Mouse (Mus musculus): ENCODE data around the gene Atg16l1. TPM values are rescaled to one million over a fixed set of nuclear protein-coding genes. Genes with fewer than 3 reads are reported as not detected.

Gene Atg16l1
- total RNA-seq (2014; fragmentation: Nextera tagmentation) = 43.1 and 47.6 TPM in 2 replicates
- total RNA-seq (2017) = 58.1 and 59.8 TPM in 2 replicates

DNA sequence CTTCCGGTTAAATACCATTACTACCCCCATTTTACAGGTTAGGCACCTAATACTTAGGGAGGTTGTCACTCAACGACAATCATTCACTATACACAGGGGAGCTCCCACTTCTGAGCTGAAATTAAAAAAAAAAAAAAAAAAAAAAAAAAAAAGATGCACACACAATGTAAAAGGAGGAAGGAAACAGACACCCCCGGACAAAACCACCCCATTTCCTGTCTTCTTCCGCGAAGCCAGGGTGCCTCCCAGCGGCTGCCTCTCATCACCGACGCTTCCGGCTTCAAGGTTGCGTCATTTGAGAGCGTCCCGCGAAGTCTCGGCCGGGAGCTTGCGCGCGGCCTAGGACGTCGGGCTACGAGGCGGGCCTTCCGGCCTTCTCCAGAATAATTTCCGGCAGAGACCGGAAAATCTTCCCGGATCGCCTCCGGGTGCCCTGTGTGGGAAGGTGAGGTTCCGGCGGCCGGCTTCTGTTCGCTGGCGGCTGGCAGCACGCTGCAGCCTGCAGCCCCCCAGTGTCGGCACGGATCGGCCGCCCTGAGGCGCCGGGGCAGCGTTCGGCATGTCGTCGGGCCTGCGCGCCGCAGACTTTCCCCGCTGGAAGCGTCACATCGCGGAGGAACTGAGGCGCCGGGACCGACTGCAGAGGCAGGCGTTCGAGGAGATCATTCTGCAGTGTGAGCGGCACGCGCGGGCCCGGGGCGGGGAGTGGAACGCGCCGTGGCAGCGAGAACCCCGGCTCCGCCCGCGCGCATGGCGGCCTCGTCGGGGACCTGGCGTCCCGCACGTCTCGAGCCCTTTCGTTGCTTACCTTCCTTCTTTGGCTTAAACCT lies at the start of gene Atg16l1:
TSS of gene Atg16l1 (plus strand) at position 230 of the 830 bp plus-strand sequence.
- peak; percentile 100 for ATAC-seq (replicated peaks; ENCODE audit: low FRiP score, low TSS enrichment, poor library complexity, severe bottlenecking)

DNA sequence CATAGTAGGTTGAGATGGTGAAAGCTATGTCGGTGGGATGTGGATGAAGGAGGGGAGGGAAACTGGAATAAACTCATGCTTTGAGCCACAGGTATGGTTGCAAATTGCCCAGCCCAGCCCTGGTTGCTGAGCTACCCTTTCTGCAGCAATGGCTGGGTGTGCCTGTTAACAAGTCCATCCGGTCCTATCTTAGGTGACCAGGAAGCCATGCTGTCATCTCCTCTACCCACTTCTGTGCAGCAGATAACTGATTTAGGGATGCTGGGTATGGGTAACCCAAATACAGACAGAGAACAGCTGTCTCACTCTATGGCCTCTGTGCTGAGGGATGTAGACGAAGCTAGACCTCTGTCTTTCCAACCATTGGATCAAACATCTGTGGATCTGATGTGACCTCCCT lies 49.3 kb upstream of the Atg16l1 start:
- ATAC-seq (replicated peaks; ENCODE audit: low FRiP score, low TSS enrichment, poor library complexity, severe bottlenecking) = peak; percentile 42

DNA sequence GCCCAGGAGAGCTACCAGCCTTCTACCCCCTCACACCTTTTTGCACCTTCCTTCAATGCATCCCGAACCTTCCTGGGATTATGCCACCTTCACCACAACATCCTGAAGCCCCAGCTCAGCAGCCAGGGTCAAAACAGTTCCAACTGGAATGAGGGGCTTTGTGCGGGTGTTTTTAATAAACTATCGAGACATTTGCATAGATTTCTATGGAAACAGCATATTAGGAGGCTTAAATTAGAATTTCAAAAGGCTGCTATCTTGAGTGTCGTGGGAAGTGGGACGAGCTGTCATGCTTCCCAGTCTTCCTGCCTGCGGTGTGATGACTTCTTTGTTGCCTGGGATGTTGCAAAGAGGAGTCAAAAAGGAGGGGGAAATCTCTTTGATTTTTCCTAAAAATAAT lies 46.6 kb upstream of the Atg16l1 start:
- ATAC-seq (replicated peaks; ENCODE audit: low FRiP score, low TSS enrichment, poor library complexity, severe bottlenecking) = no peak

DNA sequence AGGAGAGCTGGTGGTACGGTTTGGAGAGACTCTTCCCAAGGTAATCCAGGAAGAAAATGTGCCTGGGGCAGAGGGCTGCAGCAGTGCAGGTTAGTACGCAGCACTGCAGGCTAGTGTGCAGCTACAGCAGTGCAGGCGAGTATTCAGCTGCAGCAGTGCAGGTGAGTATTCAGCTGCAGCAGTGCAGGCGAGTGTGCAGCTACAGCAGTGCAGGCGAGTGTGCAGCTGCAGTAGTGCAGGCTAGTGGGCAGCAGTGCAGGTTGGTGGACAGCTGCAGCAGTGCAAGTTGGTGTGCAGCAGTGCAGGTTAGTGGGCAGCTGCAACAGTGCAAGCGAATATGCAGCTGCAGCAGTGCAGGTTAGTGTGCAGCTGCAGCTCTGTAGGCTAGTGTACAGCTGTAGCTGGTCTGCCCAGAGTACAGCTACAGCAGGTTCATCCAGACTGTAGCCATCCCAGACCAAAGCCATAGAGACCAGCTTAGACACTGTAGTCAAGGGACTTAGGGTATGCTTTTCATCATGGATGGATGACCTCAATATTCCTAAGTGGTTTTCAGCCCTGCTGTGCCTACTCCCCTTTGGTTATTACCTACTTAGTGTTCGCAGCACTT lies 45.9 kb upstream of the Atg16l1 start:
- no peak for ATAC-seq (replicated peaks; ENCODE audit: low FRiP score, low TSS enrichment, poor library complexity, severe bottlenecking)

DNA sequence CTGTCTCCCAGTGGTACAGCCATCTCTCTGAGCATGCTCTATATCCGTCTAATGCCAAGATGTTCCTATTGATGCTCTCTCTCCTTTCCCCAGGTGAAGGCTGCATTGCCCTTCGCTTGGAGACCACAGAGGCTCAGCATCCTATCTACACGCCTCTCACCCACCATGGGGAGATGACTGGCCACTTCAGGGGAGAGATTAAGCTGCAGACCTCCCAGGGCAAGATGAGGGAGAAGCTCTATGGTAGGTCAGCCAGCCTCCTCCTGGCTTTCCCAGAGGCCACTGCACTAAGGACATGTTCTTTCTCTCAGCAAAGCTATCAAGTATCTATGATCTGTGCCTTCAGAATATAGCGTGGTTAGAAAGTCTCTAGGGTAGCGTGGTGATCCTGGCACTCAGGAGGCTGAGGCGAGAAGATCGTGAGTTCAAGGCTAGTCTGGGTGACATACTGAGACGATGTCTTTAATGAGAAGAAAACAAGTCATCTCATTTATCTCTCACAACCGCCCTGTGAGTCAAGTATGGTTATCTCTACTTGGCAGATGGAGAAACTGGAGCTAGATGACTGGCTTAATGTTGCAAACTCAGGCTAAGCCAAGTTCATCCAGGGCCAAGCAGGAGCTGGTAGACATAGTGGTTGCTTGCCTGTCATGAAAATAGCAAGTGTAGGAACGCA lies 43.6 kb upstream of the Atg16l1 start:
- peak; percentile 96 for ATAC-seq (replicated peaks; ENCODE audit: low FRiP score, low TSS enrichment, poor library complexity, severe bottlenecking)

DNA sequence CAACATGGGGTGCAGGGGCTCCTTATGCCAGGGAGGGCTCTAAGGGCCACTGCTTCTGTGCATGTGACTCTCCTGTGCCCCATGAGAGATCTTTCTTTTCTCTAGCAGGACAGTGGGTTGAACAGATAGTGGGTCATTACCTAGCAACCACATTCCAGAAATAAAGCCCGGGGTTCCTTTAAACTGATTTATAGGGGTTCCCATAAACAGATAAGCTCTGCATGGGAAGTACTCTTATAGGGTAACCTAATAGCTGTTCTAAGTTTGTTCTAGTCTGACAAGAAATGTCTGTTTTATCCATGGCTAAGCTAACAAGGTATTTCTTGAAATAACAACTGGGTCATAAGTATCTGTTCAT lies 43.1 kb upstream of the Atg16l1 start:
- ATAC-seq (replicated peaks; ENCODE audit: low FRiP score, low TSS enrichment, poor library complexity, severe bottlenecking) = no peak

DNA sequence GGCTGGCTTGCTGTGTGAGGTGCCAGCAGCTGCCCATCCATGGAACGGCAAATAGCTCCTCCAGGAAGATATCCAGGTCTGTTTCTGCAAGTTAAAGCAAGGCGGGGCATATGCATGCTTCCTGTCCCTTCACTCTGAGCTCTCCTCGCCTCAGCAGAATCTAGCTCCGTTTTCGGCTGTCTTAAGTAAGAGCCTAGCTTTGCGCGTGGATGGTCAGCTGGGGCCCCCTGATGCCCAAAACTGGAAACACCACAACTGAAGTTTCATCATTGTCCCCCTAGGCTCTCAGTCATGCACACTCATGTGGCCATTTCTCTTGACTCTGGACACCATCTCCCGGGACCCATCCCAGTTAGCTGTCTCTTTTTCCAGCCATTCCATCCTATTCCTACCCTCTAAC lies 34.3 kb upstream of the Atg16l1 start:
- ATAC-seq (replicated peaks; ENCODE audit: low FRiP score, low TSS enrichment, poor library complexity, severe bottlenecking) = no peak

DNA sequence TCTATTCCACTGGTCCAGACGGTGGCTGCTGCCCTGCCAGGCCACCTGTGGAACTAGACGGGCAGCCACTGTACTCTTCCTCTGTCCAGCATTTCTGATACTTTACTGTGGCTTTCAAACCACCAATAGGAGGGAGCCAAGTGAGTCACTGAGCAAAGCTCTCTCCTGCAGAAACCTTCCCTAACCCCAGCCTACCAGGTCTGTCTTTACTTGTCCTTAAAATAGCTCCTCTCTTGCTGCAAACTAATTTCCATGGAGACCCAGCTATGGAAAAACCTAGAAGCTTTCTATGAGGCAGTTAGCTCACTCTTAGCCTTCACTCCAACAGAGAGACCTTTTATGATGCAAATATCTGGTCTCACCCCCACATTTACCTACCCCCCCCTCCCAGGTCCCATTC lies 33.6 kb upstream of the Atg16l1 start:
- no peak for ATAC-seq (replicated peaks; ENCODE audit: low FRiP score, low TSS enrichment, poor library complexity, severe bottlenecking)

DNA sequence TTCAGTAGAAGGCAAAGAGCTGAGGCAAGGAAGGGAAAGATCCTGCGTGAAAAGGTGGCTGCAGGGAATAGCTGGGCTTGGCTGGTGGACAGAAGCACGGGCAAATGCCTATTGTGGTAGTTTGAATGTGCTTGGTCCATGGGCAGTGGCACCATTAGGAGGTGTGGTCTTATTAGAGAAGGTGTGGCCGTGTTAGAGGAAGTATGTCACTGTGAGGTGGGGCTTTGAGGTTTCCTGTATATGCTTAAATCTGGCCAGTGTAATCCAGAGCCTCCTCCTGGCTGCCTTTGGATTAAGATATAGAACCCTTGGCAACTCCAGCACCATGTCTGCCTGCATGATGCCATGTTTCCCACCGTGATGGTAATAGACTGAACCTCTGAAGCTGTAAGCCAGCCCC lies 32.3 kb upstream of the Atg16l1 start:
- ATAC-seq (replicated peaks; ENCODE audit: low FRiP score, low TSS enrichment, poor library complexity, severe bottlenecking) = peak; percentile 58

DNA sequence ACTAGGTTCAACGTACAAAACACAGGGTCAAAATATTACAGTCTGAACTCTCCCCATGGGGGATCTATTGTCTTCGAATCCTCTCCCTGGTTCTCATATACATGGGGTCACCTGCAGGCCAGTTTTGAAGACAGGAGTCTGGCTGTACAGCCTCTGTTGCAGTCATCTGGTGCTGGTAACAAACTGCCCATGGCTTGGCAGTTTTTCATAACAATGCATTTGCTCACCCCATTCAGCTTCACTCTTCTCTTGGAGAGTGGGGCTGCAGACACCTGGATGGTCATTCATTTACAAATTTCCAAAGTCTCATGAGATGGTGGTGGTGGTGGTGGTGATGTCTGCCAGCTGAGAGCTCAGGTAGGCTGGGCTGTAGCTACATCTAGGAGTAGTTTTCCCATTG lies 26.6 kb upstream of the Atg16l1 start:
- no peak for ATAC-seq (replicated peaks; ENCODE audit: low FRiP score, low TSS enrichment, poor library complexity, severe bottlenecking)

DNA sequence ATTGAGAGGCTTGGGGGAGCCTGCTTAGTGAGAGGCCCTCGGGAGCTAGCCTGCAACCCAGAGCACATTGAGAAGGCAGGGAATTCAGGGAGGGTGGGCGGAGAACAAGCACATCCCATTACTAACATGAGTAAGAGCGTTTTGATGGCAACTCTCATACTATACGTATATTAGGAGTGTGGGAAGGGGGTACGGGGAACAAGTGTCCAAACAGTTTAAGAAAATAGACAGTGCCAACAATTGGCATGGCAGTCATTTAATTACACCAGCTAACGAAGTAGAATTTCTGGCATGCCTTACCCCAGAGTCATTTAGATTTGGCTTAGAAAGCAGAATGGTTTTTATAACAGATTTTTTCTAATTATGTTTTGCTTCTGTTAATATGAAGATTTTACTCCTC lies 25.8 kb upstream of the Atg16l1 start:
- no peak for ATAC-seq (replicated peaks; ENCODE audit: low FRiP score, low TSS enrichment, poor library complexity, severe bottlenecking)

DNA sequence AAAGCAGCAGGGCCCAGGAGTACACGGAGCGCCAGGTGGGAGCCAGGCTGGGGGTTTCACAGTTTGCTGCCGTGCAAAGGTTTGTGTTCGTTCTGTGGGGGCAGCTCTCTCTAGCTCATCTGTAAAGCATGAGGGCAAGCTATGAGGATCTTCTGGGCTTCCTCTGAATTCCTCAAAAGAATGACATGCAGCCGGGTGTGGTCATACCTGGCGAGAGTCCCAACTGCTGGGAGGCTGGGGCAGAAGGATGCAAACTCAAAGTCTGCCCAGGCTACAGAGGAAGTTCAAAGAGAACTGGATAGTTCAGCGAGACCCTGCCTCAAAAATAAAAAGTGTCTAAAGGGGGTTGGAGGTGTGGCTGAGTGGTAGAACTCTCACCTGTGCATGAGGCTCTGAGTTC lies 25.4 kb upstream of the Atg16l1 start:
- no peak for ATAC-seq (replicated peaks; ENCODE audit: low FRiP score, low TSS enrichment, poor library complexity, severe bottlenecking)

DNA sequence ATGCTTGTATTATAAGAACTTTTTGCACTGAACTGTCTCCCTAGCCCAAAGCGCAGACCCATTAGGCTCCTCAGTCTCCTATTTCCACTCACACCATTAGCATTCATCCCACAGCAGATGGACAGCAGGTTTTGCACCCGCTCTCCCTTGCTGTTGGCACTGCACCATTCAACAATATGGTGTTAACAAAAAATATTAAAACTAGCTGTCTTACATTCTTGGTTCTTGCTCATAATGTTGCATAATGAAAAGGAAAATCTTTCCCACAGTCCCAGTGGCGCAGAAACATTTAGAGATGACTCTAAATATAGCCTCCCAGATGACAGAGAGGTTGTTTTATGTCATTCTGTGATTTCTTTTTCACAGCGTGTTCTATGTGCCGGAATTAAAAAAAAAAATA lies 22.5 kb upstream of the Atg16l1 start:
- no peak for ATAC-seq (replicated peaks; ENCODE audit: low FRiP score, low TSS enrichment, poor library complexity, severe bottlenecking)

DNA sequence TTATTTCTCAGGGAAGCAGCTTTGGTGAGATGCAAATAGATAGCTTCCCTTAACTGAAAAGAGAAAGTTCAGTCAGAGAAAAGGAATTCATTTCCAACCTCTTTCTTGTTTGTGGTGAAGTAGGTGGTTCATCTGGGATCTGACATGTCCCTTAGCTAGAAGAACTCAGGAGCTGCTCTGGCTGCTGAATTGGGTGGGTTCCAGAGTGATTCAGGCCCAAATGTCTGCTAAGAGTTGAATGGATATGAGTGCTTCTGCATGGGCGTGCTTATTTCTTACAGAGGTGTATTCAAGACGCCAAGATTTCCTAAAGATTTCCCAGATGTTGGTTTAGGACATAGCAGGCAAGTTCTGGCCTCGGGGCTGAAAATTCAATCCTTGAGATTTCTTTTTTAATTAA lies 21.5 kb upstream of the Atg16l1 start:
- no peak for ATAC-seq (replicated peaks; ENCODE audit: low FRiP score, low TSS enrichment, poor library complexity, severe bottlenecking)

DNA sequence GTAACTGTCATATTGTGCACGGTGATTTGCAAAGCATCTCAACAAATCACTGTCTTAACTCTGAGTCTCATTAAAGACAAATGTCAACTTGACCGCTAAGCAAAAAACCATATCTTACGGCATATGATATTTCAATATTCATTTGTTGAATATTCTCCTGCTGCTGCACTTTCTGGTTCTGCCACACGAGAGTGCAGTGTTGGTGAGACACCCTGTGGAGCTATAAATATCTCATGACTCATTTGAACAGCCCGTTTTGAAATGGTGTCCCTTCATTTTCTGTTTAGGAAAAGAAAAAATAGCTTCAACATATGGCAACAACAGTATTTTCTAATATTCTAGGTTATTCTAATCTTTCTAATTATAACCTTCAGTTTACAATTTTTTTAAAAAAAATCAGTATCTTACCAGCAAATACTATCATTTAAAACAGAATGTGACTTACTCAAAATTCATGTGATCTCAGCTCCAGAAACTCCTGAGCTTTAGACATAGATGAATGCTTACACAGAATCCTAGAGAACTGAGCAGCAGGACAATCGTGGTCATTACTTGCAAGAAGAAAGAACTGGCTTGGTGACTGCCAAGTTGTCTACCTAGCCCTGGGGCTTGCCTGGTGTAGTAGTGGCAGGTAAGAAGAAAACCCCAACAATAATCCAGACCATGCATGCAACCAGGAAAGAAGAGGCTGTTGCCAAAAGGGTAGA lies 14.9 kb upstream of the Atg16l1 start:
- ATAC-seq (replicated peaks; ENCODE audit: low FRiP score, low TSS enrichment, poor library complexity, severe bottlenecking) = no peak

DNA sequence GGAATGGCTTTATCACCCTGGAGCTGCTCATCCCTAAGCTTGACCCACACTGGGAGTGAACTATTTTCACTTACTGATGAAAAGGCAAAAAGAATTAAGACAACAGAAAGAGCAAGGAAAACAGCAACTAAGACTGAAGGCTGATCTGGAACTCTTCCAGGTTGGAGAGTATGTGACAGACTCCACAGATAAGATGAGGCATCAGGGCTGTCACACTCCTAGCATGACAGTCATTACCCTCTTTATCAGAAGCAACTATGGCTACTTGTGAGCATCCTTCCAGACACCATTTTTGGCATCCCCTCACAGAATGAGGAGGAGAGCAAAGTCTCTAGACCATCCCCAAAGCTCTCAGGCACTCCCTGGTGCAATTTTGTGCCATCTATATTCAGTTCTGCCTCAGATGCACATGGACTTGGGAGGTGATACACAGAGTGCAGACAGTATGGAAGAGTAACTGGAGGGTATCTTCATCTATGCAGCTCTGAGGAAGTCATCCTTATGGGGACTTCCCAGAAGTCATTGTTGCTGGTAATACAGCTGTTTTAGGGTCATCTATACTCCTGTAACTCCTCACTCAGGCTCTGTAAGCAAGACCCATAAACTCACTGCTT lies 6.2 kb upstream of the Atg16l1 start:
- ATAC-seq (replicated peaks; ENCODE audit: low FRiP score, low TSS enrichment, poor library complexity, severe bottlenecking) = peak; percentile 77

DNA sequence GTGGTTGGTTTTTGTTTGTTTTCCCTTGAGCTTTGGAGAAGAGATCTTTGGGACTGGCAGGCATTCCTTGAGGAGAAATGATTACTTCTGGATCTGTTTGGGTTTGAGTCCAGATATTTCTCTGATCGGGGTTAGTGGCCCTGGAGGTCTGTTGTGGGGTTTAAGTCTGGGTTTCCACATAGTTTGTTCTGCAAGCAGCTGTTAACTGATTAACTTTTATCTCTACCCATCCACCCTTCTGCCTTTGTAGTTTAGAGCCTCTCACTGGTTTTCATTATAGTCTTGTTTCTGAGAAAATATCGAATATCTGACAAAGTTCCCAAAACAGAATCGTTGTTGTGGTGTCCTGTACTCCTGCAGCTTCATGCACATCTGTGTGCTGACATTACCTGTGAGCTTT lies 8.2 kb downstream of the Atg16l1 start:
- ATAC-seq (replicated peaks; ENCODE audit: low FRiP score, low TSS enrichment, poor library complexity, severe bottlenecking) = peak; percentile 75

DNA sequence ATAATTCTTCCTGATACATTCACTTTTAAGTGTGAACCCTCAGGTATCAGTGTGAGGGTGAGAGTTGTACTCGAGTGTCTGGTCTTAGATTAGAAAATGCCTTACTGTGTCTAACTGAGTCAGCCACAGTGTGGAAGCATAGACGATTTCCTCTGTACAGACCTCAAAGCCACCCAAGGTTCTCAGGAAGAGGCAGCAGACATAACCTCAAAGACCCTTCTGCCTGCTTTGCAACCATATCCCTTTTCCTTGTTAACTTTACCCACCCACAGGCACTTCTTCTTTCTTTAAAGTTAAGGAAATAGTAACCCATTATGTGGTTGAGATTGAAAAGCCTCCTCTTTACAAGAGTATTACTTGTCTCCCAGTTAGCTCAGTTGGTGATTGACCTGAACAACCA lies 10.1 kb downstream of the Atg16l1 start:
- no peak for ATAC-seq (replicated peaks; ENCODE audit: low FRiP score, low TSS enrichment, poor library complexity, severe bottlenecking)

DNA sequence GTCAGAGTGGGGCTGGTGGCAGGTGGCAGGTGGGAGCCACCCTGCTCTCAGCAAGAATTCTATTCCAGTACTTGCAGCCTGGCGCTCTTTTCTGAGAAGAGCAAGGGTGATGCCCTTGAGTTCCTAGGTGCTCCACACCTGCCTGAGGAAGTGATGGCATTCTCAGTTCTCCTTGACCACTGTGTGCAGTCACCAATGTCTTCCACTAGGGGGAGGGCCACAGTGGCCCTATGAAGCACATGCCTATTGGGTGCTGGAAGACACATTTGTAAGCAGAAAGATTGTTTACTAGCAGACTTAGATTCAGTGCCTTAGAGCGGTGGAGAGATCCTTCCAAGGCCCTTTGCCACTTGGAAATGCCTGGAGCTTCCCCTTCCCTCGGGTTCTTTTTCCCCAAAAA lies 10.6 kb downstream of the Atg16l1 start:
- peak; percentile 35; the same call in 1 of the 2 replicates for ATAC-seq (replicated peaks; ENCODE audit: low FRiP score, low TSS enrichment, poor library complexity, severe bottlenecking)

DNA sequence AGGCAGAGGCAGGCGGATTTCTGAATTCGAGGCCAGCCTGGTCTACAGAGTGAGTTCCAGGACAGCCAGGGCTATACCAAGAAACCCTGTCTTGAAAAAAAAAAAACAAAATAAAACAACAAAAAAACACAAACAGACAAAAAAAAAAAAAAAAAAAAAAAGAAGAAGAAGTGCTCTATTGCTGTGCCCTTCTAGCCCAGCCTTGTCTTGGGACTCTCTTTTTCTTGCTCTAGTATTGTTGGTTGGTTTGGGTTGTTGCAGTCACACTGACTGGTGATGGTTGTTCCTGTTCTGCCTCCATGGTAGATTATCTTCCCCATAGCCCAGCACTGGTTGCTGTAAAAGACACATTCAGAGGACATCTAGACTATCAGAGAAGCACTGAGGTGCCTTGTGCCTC lies 13.6 kb downstream of the Atg16l1 start:
- no peak for ATAC-seq (replicated peaks; ENCODE audit: low FRiP score, low TSS enrichment, poor library complexity, severe bottlenecking)

Measured in megakaryocyte-erythroid progenitor cell, adult 5-6 weeks (primary cell).